Mouse (Mus musculus): ENCODE results near the gene Hyal2.

GRCm38 (mm10) chr9:107601275-107601674 is 33.5 kb downstream of the Hyal2 start:
- TF ChIP-seq CTCF (IDR thresholded peaks at IDR 0.05; ENCODE audit: low read depth) = no peak
- no peak for TF ChIP-seq EP300 (IDR thresholded peaks at IDR 0.05; ENCODE audit: low read depth)

Measured in liver, postnatal 0 days (tissue).